Mouse (Mus musculus) T-cell, adult 2 months (primary cell): Measurements from ENCODE around the gene Coq5.

Experiments used
- DNase-seq: peaks from one replicate; pipeline ENCODE4 v3.0.0; 2022; ENCODE audit warnings: low spot score

Coq5 gene

GRCm38 (mm10) chr5:115279226-115280049 lies at the start of gene Coq5:
Gene Coq5 (plus strand): TSS chr5:115279666.
- DNase-seq, result peak; percentile 83

DNA sequence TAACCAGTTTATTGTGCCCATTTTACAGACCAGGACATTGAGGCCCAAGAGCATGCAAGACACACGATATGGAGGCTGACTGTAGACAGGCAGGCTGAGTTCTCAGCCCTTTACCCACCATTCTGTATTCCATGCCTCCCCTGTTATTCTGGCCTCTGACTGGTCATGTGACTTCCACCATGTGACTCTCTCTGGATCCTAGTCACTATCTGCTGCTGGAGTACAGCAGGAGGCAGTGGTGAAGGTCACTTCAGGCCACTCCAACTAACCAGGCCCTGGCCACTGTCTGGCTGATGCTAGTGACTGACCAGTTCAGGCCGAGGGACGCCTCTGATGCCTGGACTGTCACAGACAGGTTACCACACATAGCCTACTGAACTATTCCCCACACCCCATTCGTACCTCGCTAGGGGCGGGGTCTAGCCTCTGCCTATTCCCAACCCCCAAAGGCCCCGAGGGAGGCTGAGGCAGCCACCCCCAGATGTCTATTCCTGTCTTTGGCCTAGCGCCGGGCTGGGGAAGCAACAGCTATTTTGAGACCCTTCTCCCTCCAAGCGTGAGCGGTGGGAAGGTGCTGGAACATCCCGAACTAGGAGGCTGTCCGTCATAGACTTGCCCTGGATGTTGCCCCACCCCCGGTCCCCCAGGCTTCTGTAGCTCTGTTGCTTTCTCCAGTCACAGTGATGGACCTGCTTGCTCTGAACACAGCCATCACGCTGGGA lies 48.5 kb upstream of the Coq5 start:
- no peak for DNase-seq

DNA sequence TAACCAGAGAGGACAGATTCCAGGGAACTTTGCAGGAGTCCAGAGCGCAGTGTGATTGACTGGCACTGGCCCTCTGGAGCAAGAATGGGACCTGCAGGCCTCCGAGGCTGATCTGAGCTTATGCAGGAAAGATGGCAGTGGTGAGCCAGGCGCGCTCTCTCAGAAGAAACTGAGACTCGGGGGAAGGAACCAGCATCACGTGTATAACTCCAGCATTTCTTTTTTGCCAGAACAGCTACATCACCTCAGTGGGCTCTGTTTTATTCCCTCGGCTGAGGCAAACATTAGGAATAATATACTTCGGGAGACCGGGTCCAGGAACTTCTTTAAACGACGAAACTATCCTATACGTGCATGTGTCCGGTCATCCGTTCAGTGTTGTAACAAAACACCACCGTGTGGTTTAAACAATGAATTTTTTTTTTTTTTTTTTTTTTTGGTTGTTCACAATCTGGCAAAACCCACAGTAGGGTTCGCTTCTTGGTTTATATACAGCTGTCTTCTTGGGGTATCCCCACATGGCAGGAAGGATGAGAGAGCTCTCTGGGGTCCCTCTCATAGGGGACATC lies 47.8 kb upstream of the Coq5 start:
- no peak for DNase-seq

DNA sequence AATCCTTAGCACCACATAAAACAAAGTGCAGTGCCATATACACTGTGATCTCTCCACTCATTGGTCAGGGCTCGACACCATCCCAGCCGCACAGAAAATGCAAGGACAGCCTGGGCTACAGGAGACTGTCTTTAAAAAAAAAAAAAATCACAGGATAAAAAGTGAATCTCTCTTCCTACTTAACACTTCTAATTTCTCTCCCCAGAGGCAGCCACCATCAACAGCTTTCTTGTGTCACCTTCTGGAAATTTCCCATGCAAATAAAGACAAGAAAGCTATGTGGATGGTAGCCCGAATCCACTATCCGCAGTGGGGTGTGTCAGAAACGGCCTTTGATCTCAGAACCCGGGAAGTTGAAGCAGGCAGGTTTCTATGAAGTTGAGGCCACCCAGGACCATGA lies 47.0 kb upstream of the Coq5 start:
- DNase-seq, result no peak

DNA sequence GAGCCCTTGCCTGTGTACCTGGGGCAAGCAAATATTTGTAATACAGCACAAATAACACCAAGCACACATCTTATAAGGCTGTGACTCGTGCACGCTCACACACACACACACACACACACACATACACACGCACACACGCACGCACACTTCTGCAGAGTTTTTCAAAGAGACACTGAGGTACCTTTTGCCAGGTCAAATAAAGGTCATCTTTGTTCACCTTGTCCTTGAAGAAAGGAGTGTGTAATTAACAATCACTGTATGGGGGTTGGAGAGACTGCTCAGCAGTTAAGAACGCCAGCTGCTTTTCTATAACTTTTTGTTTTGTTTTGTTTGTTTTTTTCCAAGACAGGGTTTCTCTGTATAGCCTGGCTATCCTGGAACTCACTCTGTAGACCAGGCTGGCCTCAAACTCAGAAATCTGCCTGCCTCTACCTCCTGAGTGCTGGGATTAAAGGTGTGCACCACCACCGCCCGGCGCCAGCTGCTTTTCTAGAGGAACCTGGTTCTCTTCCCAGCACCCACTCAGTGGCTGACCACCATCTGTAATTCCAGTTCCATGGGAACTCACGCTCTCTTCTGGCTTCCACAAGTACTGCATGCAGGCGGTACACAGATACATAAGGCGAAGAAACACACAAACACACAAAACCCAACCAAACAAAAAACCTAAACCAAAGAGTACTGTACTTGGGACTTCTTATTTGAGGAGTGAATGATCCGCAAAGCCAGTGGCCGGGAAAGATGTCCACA lies 46.3 kb upstream of the Coq5 start:
- no peak for DNase-seq

DNA sequence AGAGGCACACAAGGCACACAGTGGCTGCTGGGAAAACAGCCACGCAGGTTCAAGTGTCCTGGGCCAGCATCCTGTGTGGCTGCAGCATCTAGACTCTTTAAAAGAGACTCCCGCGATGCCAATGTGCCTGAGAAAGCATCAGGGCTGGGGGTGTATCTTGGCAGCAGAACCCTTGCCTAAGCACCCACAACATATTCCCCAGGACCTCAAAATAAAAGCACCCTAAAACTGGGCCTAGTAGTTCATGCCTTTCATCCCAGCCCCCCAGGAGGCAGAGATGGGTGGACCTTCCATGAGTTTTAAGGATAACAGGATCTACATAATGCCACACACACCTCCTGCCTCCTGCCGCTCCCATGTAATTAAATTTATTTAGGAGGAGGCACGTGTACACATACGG lies 44.9 kb upstream of the Coq5 start:
- DNase-seq, result no peak

GRCm38 (mm10) chr5:115235323-115235771 lies 44.1 kb upstream of the Coq5 start:
- DNase-seq, result peak; percentile 58

GRCm38 (mm10) chr5:115235786-115236263 lies 43.6 kb upstream of the Coq5 start, which contains the start of gene Pop5:
Gene Pop5 (plus strand): TSS chr5:115235836.
- peak; percentile 84 for DNase-seq

- DNase-seq, result peak; percentile 93
These were observed 41.4 kb upstream of the Coq5 start for GRCm38 (mm10) chr5:115237803-115238728.

- DNase-seq, result no peak
These were observed 40.7 kb upstream of the Coq5 start for GRCm38 (mm10) chr5:115238729-115239195.

DNA sequence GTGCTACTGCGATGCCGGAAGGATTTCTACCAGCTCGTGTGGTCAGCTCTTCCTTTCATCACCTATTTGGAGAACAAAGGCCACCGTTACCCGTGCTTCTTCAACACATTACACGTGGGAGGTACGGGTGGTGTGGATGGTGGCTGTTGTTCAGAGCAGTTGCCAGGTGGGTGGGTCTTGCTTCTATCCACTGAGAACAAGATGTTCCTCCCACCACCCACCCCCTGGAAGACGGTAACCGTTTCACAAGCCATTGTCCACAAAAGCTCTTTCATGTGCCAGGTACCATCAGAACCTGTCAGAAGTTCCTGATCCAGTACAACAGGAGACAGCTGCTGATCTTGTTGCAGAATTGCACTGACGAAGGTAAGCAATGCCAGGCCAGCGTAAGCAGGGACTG lies 39.3 kb upstream of the Coq5 start:
- DNase-seq, result no peak

- DNase-seq, result no peak
These were observed 24.0 kb upstream of the Coq5 start for GRCm38 (mm10) chr5:115255472-115255871.

GRCm38 (mm10) chr5:115256909-115257546 lies 22.4 kb upstream of the Coq5 start:
- DNase-seq, result no peak

DNA sequence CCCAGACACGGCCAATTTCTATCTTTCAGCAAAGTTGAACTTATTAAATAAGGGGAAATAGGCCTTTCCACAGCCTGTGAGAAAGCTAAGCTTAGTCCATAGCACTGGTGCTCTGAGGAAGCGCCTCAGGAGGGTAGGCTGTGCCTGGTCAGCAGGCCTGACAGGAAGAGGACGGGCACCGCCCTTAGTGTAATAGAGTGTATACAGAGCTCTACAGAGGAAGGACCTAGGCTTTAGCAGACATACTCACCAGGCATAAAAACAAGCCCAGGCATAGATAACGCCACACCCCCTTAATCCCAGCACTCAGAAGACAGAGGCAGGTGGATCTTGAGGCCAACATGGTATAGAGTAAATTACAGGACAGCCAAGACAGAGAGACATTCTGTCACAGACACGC lies 19.1 kb upstream of the Coq5 start:
- DNase-seq, result no peak

DNA sequence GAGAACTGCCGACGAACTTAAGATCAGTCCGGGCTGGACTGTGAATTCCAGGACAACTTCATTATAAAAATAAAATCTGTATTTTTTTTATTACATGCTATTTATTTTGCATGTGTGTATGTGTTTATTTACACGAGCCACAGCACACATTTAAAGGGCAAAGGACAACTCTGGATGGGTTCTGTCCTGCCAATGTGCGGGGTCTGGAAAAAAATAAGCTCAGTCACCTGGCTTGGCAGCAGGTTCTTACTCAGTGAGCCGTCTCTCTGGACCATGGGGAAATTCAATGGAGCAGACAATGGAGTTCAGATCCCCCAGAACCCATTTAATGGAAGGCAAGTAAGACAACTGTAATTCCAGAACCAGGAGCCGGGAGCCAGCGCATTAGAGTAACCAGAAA lies 18.3 kb upstream of the Coq5 start:
- DNase-seq, result no peak

DNA sequence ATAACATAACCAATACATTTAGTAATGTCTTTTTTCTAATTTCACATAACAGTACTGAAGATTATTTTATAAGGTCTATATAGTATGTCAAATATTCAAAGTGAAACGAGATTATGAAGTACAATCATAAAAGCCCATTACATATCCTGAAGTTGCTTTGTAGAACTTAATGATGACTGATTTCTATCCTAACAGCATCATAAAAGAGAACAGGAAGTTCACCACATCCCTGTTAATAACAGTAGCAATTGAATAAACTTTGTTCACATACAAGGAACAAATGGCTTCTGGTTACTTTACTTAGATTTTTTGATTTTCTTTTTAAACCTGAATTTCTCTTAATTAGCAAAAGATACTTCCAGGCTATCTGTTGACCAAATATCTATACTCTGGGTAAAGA lies 17.6 kb upstream of the Coq5 start:
- no peak for DNase-seq

- no peak for DNase-seq
These were observed 16.8 kb upstream of the Coq5 start for GRCm38 (mm10) chr5:115262502-115263291.

GRCm38 (mm10) chr5:115266340-115266739 lies 13.1 kb upstream of the Coq5 start:
- no peak for DNase-seq

DNA sequence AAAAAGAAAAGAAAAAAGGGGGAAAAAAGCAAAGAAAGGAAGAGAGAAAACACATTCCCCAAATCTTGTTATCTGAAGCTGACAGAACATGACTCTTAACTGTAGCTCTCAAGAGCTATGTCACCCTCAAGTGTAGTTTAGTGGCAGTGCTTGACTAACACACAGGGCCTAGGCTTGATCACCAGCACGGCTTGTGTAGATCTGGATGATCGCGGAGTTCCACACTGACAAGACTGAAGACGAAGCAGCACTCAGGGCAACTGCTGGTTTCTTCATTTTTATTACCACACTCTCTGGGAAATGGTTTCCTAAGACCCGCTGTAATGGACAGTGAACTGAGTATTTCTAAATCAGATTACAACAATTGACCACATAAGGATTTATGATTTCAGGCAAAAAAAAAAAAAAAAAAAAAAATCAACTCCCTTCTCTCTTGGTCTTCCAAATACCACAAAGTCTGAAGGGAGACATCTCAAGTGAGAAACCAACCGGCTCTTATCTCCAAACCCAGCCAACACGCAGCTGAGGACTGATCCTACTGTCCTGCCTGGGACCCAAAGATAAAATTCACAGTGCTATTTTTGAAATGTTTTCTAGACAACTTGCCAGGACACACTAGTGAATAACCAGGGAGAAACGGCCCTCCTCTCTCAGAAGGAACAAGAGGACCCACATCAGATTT lies 12.5 kb upstream of the Coq5 start:
- DNase-seq, result no peak
